Mouse (Mus musculus): ENCODE data around the gene Cenpb.

Cenpb gene

DNA sequence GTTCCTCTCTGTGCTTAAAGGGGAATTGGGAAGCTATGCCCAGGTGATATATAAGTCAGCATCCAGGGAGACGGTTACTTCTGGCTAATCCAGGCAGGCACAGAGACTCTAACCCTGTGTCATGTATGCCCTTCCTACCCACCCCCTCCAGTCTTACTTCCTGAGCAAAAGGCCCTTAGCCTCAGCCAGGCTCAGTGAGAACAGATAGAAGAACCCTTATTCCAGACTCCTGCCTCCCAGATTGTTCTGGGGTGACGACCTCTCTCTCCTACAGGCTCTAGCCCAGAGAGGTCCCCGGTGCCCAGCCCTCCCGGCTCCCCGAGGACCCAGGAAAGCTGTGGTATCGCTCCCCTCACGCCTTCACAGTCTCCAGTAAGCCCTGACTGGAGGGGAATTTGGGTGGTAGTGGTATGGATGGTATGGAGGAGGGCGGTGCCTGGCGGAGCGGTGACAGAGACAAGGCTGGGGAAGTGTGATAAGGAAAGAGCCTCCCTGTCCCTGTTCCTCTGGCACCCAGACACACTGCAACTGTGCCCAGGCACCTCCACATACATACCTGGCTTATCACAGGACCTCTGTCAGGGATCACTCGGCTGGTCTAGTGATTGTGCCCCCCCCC lies 44.2 kb downstream of the Cenpb start:
- peak; percentile 4 for DNase-seq

DNA sequence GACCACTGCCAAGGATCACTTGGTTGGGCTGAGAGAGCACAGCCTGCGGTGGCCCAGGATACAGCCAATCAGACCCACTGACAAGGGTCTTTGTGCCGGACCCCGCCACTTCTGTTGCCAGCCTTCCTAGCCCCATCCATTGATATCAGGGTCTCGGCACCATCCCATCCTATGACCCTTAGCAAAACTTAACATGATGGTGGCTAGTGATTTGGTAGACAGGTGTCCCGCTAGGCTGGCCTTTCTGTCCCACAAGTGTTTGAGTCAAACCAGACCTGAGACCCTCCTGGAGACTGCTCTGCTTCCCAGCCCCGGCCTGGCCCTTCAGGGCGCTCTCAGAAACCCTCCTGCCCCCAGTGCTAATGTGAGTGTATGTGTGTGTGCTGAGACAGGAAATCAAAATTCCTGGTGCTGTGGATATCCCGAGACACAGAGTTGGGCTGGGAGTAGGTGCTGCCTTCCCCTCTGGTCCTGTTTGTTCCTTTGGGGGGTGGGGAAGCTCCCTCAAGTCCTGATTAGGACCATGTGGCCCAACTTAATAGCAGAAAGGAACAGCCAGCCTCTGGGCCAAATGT lies 45.0 kb downstream of the Cenpb start:
- DNase-seq, result peak; percentile 11

DNA sequence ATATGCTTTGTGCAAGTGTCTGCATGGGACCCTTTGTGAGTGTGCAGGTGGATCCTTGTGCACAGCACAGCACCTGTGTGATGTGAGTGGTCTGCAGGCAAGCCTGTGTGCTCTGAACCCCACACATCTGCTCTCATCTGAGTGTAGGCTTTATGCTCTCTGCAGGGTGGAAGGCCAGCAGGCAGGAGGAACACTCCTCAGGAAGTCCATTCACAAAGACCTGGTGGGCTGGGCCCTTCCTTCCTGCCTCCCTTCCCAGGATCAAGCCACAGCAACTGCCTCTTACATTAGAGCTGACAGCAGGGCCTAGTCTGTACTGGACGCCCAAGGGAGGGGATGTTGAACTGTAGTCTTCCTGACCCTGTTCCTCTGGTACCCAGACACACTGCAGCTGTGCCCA lies 45.5 kb downstream of the Cenpb start:
- peak; percentile 65 for DNase-seq

DNA sequence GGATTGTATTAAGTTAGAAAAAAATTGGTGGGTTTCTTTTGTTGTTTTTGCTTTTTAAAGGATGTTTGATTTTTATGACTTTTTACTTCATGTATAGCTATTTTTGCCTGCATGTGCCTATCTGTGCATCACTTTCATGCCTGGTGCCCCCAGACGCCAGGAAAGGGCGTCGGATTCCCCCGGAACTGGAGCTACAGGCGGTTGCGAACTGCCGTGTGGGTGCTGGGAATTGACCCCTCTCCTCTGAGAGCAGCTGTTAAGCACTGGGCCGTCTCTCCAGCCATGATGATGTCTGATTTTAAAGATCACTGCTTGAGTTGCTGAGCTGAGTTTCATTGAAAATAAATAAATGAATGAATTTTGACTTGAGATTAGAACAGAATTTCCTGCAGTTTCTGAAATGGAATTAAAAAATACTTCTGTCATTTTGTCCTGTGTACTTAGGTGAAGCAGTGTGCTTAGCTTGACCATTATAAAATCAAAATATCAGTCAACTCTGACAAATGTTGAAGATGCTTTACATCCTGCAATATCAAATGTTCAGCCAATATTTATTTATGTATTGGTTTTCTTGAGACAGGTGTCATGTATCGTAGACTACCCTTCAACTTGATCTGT lies 46.8 kb downstream of the Cenpb start, which contains the start of gene Gm11037:
Gm11037 (plus strand) TSS at position 568 of the 618 bp plus-strand sequence.
- DNase-seq, result peak; percentile 2

DNA sequence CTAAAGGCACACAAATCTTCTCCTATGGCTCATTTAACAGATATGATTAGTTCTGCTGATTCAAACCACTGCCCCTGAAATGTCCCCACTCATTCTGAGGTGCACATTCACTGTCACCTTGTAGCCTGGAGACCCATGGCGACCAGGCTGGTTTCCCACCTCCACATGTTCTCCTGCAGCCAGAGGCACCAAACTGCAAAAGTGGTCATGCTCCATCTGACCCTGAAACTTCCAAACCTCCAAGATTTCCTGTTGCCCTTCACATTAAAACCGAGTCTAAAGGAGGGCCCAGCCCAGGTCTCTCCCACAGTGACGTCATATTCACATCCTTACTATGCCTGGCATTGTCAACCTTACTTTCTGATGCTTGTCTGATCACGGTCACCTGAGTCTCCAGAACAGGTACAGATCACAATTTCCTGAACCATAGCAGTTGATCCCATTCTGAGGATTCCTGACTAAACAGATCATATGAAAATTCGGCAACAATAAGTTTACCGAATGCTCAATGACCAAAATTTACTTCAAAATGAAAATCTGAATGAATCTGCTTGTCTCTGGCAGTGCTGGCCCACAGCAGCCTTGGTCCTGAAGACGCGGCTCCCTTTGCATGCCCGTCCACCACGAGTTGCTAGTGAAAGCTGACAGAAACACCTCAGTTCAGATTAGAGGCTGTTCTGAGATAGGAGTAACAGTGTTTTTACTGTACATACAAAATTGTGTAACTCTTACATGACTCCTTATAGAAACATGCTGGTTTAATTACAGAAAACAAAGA lies 47.6 kb downstream of the Cenpb start:
- peak; percentile 3 for DNase-seq

DNA sequence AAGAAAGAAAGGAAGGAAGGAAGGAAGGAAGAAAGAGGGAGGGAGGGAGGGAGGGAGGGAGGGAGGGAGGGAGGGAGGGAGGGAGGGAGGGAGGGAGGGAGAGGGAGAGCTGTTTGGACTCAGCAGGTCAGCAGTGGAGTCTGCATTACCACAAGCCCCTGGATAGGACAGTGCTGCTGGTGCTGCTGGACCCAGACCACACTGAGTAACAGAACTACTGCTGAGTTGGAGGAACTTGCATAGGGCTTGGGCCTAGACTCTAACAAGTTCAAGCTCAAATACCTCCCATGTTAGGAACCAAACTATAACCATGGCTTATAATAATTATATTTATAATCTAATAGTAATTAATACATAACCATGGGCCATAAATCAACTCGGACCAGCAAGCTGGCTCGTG lies 49.0 kb downstream of the Cenpb start:
- peak; percentile 4 for DNase-seq

DNA sequence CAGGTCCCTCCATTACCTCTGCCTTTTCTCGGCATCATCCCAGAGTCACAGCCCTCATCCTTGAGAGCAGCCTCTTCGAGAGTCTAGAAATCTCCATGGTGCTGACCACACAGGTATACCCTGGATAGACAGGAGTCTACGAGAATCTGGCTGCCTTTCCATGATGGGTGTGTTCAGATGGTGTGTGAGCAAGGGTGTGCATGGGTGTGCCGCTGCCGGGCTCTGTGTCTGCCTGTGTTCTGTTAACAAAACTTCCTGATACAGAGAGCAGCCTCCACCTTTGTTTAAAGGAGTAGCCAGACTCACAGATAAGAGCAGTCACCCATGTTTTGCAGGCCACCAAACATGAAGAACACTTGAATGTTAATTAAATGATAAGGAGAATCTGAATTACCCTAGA lies 50.0 kb downstream of the Cenpb start:
- DNase-seq, result peak; percentile 6

DNA sequence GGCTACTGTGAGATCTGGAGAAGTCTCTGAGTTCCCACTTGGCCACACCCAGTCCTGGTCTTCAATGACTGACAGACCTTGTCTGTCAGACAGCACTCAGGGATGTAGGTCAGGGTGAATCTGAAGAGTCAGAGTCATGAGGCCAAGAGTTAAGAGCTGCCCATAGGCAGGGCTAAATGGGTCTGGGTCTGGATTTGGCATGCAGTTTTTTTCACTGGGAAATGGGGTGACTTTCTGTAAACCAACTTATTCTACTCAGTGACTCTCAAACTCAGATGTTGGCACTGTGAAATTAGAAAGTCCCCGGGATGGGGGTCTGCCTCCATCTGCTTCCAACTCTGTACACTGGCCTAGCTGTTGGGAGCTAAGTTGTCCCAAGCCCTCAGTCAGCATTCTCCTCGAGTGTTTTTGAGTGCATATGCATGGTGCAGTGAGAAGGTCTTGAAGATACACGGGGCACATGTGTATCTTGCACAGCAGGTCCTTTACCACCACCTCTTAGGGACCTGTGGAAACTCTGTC lies 51.2 kb downstream of the Cenpb start:
- DNase-seq, result no peak

DNA sequence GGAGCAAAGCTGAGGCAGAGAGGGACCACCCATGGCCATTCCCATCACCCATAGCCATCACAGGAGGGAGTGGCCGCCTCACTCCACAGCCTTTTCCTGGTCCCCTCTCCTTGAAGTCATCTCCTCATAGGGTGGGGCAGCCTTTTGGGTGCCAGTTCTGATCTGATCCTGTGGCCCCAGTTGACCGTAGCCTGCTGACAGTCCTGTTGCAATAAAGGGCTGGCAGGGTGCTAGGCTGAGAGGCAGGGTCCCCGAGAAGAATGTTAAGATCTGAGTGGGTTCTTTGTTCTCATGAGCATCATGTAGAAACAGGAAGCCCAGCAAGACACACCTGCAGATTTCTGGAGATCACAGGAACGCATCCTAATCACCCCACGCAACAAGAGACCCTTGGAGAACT lies 51.7 kb downstream of the Cenpb start:
- DNase-seq, result peak; percentile 23

DNA sequence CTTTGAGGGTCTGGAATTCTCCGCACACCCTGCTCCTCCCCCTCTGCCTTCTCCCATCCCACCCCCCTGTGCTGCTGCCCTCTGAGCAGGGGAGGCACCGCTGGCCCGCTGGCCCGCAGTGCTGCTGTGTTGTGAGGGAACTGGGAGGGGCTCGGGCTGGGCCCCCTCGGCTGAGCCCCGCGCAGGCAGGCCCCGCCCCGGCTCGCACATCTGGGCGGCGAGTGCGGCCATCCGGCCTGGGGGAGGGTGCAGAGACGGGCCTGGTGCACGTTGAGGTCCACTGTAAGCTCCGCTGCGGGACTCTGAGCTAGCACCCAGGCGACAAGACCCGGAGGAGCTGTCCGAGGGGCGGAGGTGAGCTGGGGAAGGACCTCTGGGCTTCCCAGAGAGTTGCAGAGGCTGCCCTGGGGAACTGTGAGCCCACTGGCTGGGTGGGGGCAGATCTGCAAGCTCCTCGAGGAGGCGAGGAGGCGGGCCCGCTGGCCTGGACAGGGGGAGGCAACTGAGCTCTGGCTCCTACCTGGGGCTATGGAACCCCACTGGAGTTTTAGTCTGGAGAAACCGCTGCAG lies 52.6 kb downstream of the Cenpb start, which contains the start of gene Hspa12b:
Hspa12b (plus strand) TSS at position 120 of the 570 bp plus-strand sequence.
- DNase-seq, result peak; percentile 87

DNA sequence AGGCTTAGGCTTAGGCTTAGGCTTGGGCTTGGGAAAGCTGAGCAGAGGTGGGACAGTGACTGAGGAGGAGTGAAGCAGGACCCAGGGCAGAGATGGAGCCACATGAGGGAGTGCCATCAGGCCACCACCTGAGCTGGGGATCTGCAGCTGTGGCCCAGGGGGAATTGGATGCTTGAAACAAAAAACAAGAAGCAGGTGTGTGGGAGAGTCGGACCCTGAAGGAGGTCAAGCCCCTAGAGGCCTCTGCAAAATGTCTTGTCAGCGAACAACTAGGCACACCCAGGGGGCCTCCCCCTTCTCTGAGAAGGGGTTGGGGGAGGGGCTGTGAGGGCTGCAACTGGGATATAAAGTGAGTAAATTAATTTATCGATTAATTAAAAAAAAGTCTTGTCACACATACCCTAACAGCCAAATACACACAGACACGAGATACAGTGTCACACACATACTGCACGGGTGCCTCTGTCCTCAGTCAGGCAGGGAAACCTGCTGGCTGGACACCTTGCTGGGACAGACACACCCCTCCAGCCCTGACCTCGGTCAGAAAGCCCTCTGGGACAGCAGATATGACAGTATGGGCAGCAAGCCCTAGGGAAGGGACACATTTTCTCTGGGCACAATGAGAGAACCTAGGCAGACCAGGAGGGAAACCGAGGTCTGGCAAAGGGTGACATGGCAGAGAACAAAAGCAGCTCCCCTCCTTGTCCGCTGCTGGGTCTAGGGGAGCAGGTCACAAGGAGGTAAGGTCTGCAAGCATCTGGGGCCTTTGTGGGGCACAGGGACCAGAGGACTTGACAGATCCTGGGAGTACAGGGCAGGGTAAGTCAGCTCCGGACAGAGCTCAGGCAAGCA lies 53.7 kb downstream of the Cenpb start:
- DNase-seq, result no peak

Measured in kidney, postnatal 10 days (tissue).